Mouse (Mus musculus) kidney, adult 8-10 months (tissue): ENCODE measurements around the gene Bad.
"Not testable (repeated sequence)": the region's sequence is repeated elsewhere in the genome, so short reads cannot be mapped to it uniquely, and the experiment has no call there.

Experiments
- DNase-seq, 2 experiments: peaks; one replicate each; pipeline ENCODE4 v3.0.0; 2022

Gene Bad

GRCm38 (mm10) chr19:6941372-6942248, at the start of gene Bad:
Bad (plus strand) TSS chr19:6941861.
- DNase-seq: peak; percentile 88 to 93

- DNase-seq: peak in 1 of 2 experiments; percentile 58
Measured at GRCm38 (mm10) chr19:6892512-6892911, 49.1 kb upstream of the Bad start.

- no peak for DNase-seq
Measured at GRCm38 (mm10) chr19:6893731-6894451, 47.8 kb upstream of the Bad start.

- not testable (repeated sequence) for DNase-seq
Measured at GRCm38 (mm10) chr19:6895608-6896305, 45.9 kb upstream of the Bad start.

- DNase-seq: peak; percentile 56 to 79
Measured at GRCm38 (mm10) chr19:6899641-6900040, 42.0 kb upstream of the Bad start.

GRCm38 (mm10) chr19:6903031-6903430, 38.6 kb upstream of the Bad start:
- DNase-seq: peak in 1 of 2 experiments; percentile 74

- DNase-seq: peak; percentile 90 to 92
Measured at GRCm38 (mm10) chr19:6904846-6905245, 36.8 kb upstream of the Bad start.

GRCm38 (mm10) chr19:6905498-6906159, 36.0 kb upstream of the Bad start:
- DNase-seq: peak in 1 of 2 experiments; percentile 52

- DNase-seq: peak; percentile 62 to 75
Measured at GRCm38 (mm10) chr19:6906199-6906598, 35.5 kb upstream of the Bad start.

- DNase-seq: no peak
Measured at GRCm38 (mm10) chr19:6907094-6907493, 34.6 kb upstream of the Bad start.

- no peak for DNase-seq
Measured at GRCm38 (mm10) chr19:6907811-6908540, 33.7 kb upstream of the Bad start.

GRCm38 (mm10) chr19:6909021-6909420, 32.6 kb upstream of the Bad start:
- DNase-seq: no peak

- peak; percentile 93 to 94 for DNase-seq
Measured at GRCm38 (mm10) chr19:6909507-6910289, 32.0 kb upstream of the Bad start, which contains the start of the genes Trmt112 and Prdx5. Trmt112 (plus strand) TSS chr19:6909698. Prdx5 (minus strand) TSS chr19:6910106.

- peak in 1 of 2 experiments; percentile 70 for DNase-seq
Measured at GRCm38 (mm10) chr19:6910306-6910705, 31.4 kb upstream of the Bad start.

- peak in 1 of 2 experiments; percentile 6 for DNase-seq
Measured at GRCm38 (mm10) chr19:6911101-6912074, 30.3 kb upstream of the Bad start.

- DNase-seq: no peak
Measured at GRCm38 (mm10) chr19:6912205-6912970, 29.3 kb upstream of the Bad start.

GRCm38 (mm10) chr19:6913036-6913435, 28.6 kb upstream of the Bad start:
- no peak for DNase-seq

- DNase-seq: no peak
Measured at GRCm38 (mm10) chr19:6913991-6914390, 27.7 kb upstream of the Bad start.

GRCm38 (mm10) chr19:6914540-6914939, 27.1 kb upstream of the Bad start:
- DNase-seq: no peak
